9 mouse cellular contexts compared by ENCODE assay signal in genomic region chr16:31492921-31493549, GRCm38 (mm10).
DNase-seq lines count a peak whose midpoint lies in the region; ATAC-seq and TF ChIP-seq lines count a peak whose summit lies in the region.
"Had no signal": no experiment of that assay in that cellular context is flagged by ENCODE, and none has a peak within 500 bp of the region (broad histone marks: within the 10 kb centered on the region; RNA-seq: fewer than 3 reads in every experiment).

No protein-coding gene starts in this region.

- peak; percentile 39 for DNase-seq in embryo, embryonic 10.5 days (ENCODE audit: low spot score)
- DNase-seq in embryo, embryonic 11 days: no peak
- DNase-seq in MN1 (ENCODE audit: low spot score): peak; percentile 25
- no peak for DNase-seq in right cerebral cortex, adult 18-20 months
- DNase-seq in thymus, postnatal 0 days (ENCODE audit: low spot score): no peak

- peak overlapping the region; percentile 50; the same call in 1 of the 2 replicates for H3K27ac ChIP-seq in embryonic fibroblast, embryonic 13.5 days (ENCODE audit: insufficient read depth, low read length)
- peak overlapping the region; percentile 66 for H3K27ac ChIP-seq in limb, embryonic 12.5 days
- peak overlapping the region; percentile 47 for H3K27ac ChIP-seq in stomach, embryonic 16.5 days (ENCODE audit: low read length)

- H3K9ac ChIP-seq in limb, embryonic 12.5 days (replicated peaks): no peak overlapping the region
- H3K9ac ChIP-seq in stomach, embryonic 16.5 days (ENCODE audit: low read length): no peak overlapping the region

- TF ChIP-seq POLR2A in embryonic fibroblast, embryonic 13.5 days (IDR thresholded peaks at IDR 0.05; ENCODE audit: low read depth, low read length): no peak

- ATAC-seq in limb, embryonic 12.5 days (ENCODE audit: insufficient number of reproducible peaks, insufficient read depth, low FRiP score, low TSS enrichment, low read depth): no peak
- ATAC-seq in stomach, embryonic 16.5 days (ENCODE audit: insufficient read depth, low FRiP score): peak; percentile 85

- H3K27me3 ChIP-seq in limb, embryonic 12.5 days: no peaks in the 10 kb centered on the region
- no peaks in the 10 kb centered on the region for H3K27me3 ChIP-seq in stomach, embryonic 16.5 days (ENCODE audit: control insufficient read depth, insufficient read depth, low read length)

- TF ChIP-seq CTCF in embryonic fibroblast, embryonic 13.5 days (IDR thresholded peaks at IDR 0.05; ENCODE audit: borderline replicate concordance, insufficient read depth, low read length): no peak

- H3K4me2 ChIP-seq in limb, embryonic 12.5 days: 0 out of 2 replicates have a peak overlapping the region, but pooled peaks have one; percentile 11
- H3K4me2 ChIP-seq in stomach, embryonic 16.5 days (ENCODE audit: low read depth, low read length): peak overlapping the region; percentile 23; the same call in 1 of the 2 replicates

- peaks cover 3% of the 10 kb centered on the region; the same call in 1 of the 2 replicates for H3K4me1 ChIP-seq in embryonic fibroblast, embryonic 13.5 days (ENCODE audit: control insufficient read depth, insufficient read depth, low read length)
- H3K4me1 ChIP-seq in limb, embryonic 12.5 days (replicated peaks): peaks cover 37% of the 10 kb centered on the region
- peaks cover 21% of the 10 kb centered on the region for H3K4me1 ChIP-seq in stomach, embryonic 16.5 days (ENCODE audit: control insufficient read depth, insufficient read depth, low read length)

- H3K36me3 ChIP-seq in limb, embryonic 12.5 days: no peaks in the 10 kb centered on the region
- no peaks in the 10 kb centered on the region for H3K36me3 ChIP-seq in stomach, embryonic 16.5 days (ENCODE audit: control insufficient read depth, insufficient read depth, low read length)

- H3K9me3 ChIP-seq in limb, embryonic 12.5 days: no peaks in the 10 kb centered on the region
- no peaks in the 10 kb centered on the region for H3K9me3 ChIP-seq in stomach, embryonic 16.5 days (replicated peaks; ENCODE audit: control insufficient read depth, low read length)

- no peak overlapping the region for H3K4me3 ChIP-seq in embryonic fibroblast, embryonic 13.5 days (ENCODE audit: insufficient read depth, low read length)
- no peak overlapping the region for H3K4me3 ChIP-seq in limb, embryonic 12.5 days (replicated peaks)
- H3K4me3 ChIP-seq in stomach, embryonic 16.5 days (replicated peaks; ENCODE audit: low read length): no peak overlapping the region
- H3K4me3 ChIP-seq: erythroblast, embryonic 14.5 days had no signal

- 39% methylated on average over 12 of the region's 12 CpGs for WGBS in limb, embryonic 12.5 days
- WGBS in stomach, embryonic 16.5 days: 24% methylated on average over 12 of the region's 12 CpGs

Comparison
In these comparisons a context has a peak if more than half of its experiments do, and no peak if none do; other contexts are left out.
1. DNase-seq: peak in embryo, embryonic 10.5 days (single experiment) and MN1 (single experiment); none in embryo, embryonic 11 days (single experiment), right cerebral cortex, adult 18-20 months (single experiment) and thymus, postnatal 0 days (single experiment).
2. Peak in every context shown above with its lines, with median percentiles within 50 percentile points of each other: H3K27ac ChIP-seq.